Mouse (Mus musculus): ENCODE measurements around the gene Creb3l1. TPM values are rescaled to one million over a fixed set of nuclear protein-coding genes. Genes with fewer than 3 reads are reported as not detected.
A peak's percentile ranks its signal among the peaks of the same experiment; 100 is the strongest.

Gene Creb3l1
- polyA plus RNA-seq, 1 experiment from 2014 or later, result 12.3 TPM

DNA sequence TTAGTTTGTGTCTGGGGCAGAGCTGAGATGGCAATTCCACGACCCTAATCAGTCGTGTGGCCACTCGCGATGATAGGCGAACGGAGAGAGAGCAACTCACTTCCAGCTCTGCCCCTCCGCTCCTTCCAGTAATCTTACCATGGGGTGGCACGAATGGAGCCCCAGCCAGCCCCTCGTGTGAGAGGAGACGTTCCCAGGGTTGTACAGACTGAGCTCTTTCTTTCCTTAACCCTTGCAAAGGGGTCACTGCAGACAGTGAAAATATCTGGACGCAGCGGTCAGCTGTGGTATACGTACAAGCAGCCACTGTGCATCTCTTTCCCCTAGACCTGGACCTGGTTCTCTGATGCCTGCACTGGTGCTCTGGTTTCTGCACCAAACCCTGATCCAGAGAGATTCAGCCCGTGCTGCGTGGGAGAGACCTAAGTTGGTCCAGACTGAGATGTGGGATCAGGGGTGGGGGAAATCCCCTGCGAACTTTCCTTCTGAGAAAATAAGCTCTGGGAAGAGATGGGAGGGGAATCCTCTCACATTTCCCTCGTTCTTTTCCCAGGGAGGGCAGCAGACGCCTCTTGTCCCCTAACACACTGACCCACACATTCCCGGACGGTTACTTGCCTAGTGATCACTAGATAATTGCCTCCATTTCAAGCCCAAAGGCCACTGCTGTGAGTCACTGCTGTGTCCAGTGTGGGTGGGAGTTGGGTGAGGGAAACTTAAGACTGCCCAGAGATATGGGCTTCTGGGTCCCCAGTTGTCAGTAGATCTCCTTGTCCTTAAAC lies 15.5 kb downstream of the Creb3l1 start:
- Histone ChIP-seq H3K4me1 (ENCODE audit: insufficient read depth, low read length) (peaks cover 59% of the 10 kb centered on the region), H3K9ac (replicated peaks; ENCODE audit: low read length) (peak overlapping the region; percentile 75), H3K27ac (ENCODE audit: low read length) (peak overlapping the region; percentile 93), H3K9me3 (ENCODE audit: low read length) (no peaks in the 10 kb centered on the region), H3K36me3 (ENCODE audit: insufficient read depth, low read length) (no peaks in the 10 kb centered on the region), H3K27me3 (ENCODE audit: insufficient read depth, low read length) (no peaks in the 10 kb centered on the region), H3K4me2 (replicated peaks; ENCODE audit: low read depth, low read length) (peak overlapping the region; percentile 82), H3K4me3 (ENCODE audit: low read length) (peak overlapping the region; percentile 57)
- peak; percentile 10; the same call in 1 of the 2 replicates for ATAC-seq (ENCODE audit: low FRiP score, low TSS enrichment)
- WGBS, result under 1% methylated on average over 20 of the region's 20 CpGs

DNA sequence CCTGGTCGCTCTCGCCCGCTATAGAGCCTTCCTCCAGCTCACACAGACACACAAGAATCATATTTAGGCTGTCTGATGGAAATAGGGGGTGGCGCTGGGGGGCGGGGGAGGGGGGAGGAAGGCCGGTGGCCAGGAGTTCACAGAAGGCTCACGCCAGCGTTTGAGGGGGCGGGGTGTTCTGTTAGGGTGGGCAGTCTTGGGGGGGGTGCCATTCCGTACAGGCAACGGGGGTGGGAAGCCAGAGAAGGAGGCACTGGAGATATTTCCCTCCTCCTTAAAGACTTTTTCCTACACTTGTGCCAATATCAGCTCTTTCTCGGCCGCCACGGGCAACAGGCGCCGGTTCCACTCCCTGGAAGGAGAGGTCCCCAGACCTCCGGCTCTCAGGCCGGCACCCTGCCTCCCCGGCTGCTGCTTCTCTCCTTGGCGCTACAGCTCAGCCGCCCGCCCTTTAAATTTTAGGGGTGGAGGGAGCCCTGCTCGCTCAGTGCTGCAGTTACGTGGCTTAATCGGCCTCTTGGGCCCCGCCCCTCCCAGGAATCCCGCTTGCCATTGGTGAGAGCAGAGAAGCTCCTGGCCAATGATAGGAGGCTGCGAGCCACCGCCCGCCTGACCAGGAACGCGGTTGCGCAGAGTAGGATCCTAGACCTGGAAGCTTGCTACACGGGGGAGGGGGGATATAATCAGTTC lies 16.2 kb downstream of the Creb3l1 start:
- no peaks in the 10 kb centered on the region for H3K9me3 ChIP-seq (ENCODE audit: low read length)
- H3K27ac ChIP-seq (ENCODE audit: low read length), result peak overlapping the region; percentile 93
- peaks cover 53% of the 10 kb centered on the region for H3K4me1 ChIP-seq (ENCODE audit: insufficient read depth, low read length)
- WGBS, result under 1% methylated on average over 34 of the region's 34 CpGs
- no peaks in the 10 kb centered on the region for H3K27me3 ChIP-seq (ENCODE audit: insufficient read depth, low read length)
- peak overlapping the region; percentile 75 for H3K9ac ChIP-seq (replicated peaks; ENCODE audit: low read length)
- peak; percentile 95 for ATAC-seq (ENCODE audit: low FRiP score, low TSS enrichment)
- peak overlapping the region; percentile 57 for H3K4me3 ChIP-seq (ENCODE audit: low read length)
- peak overlapping the region; percentile 82 for H3K4me2 ChIP-seq (replicated peaks; ENCODE audit: low read depth, low read length)
- H3K36me3 ChIP-seq (ENCODE audit: insufficient read depth, low read length), result no peaks in the 10 kb centered on the region

DNA sequence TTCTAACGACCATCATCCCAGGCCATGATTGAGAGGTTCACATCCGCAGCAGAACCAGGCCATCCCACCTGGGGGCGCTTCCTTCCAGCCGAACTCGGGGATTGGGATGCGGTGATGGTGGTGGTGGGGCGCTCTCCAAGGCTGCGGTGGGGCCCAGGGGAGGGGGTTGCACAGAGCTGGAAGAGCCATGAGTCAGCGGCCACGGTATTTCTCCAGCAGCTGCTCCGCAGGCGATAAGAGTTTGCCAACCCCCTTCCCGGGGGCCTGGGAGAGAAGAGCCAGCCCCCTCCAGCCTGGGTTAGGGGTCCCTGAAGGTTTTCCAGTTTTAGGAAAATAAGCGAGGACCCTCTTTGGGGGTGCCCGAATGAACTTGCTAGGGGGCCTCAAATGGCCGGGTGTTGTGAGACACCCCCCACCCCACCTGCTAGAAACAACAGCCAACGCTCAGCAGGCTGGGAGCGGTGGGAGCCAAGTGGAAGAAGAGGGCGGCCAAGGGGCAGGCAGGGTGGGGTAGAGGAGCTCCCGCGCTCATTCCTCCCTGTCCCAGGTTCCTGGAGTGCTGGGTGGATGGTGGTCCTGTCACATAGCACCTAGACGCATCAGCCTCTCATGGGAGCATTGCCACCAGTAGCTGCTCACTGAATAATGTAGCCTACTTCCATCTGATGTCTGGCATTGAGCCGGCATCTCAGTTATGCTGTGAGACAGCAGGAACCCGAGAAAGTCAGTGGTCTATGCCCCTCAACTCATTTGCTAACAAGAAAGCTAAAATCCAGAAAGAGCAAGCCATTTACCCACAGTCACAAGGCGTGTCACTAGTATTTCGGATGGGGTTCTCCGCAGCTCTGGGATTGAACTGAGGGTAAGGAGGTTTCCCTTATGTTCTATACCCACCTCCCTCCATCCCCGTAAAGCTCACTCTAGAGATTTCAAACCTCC lies 17.1 kb downstream of the Creb3l1 start:
- H3K9ac ChIP-seq (replicated peaks; ENCODE audit: low read length), result peak overlapping the region; percentile 66
- H3K4me1 ChIP-seq (ENCODE audit: insufficient read depth, low read length), result peaks cover 45% of the 10 kb centered on the region
- H3K4me3 ChIP-seq (ENCODE audit: low read length), result peak overlapping the region; percentile 57
- no peaks in the 10 kb centered on the region for H3K36me3 ChIP-seq (ENCODE audit: insufficient read depth, low read length)
- peak; percentile 21; the same call in 1 of the 2 replicates for ATAC-seq (ENCODE audit: low FRiP score, low TSS enrichment)
- no peaks in the 10 kb centered on the region for H3K27me3 ChIP-seq (ENCODE audit: insufficient read depth, low read length)
- peak overlapping the region; percentile 82 for H3K4me2 ChIP-seq (replicated peaks; ENCODE audit: low read depth, low read length)
- no peaks in the 10 kb centered on the region for H3K9me3 ChIP-seq (ENCODE audit: low read length)
- WGBS, result 1% methylated on average over 28 of the region's 28 CpGs
- peak overlapping the region; percentile 93 for H3K27ac ChIP-seq (ENCODE audit: low read length)

DNA sequence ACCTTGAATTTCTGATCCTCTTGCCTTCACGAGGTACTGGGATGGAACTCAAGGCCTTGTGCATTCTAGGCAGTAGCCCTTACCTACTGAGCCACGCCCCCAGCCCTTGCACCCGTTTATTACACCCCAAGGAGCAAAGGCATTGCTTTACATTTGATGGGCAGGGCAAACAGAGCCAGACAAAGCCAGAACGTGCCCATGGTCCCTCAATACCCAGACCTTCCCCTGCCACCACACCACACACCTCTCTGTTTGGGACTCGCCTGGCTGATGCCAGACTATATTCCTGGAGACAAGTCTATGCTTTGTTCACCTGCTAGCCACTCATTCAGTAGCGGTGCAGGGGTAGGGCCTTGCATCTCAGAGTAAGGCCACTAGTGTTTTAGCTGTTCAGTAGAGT lies 17.8 kb downstream of the Creb3l1 start:
- Histone ChIP-seq H3K4me2 (replicated peaks; ENCODE audit: low read depth, low read length) (peak overlapping the region; percentile 82), H3K36me3 (ENCODE audit: insufficient read depth, low read length) (0 out of 2 replicates have a peak, but pooled peaks cover 1% of the 10 kb centered on the region), H3K9ac (replicated peaks; ENCODE audit: low read length) (peak overlapping the region; percentile 66; the same call in 1 of the 2 replicates), H3K27ac (ENCODE audit: low read length) (peak overlapping the region; percentile 93; the same call in 1 of the 2 replicates), H3K9me3 (ENCODE audit: low read length) (no peaks in the 10 kb centered on the region), H3K27me3 (ENCODE audit: insufficient read depth, low read length) (no peaks in the 10 kb centered on the region), H3K4me3 (ENCODE audit: low read length) (peak overlapping the region; percentile 57; the same call in 1 of the 2 replicates), H3K4me1 (ENCODE audit: insufficient read depth, low read length) (peaks cover 41% of the 10 kb centered on the region)
- 40% methylated on average over 6 of the region's 6 CpGs for WGBS
- no peak for ATAC-seq (ENCODE audit: low FRiP score, low TSS enrichment)

DNA sequence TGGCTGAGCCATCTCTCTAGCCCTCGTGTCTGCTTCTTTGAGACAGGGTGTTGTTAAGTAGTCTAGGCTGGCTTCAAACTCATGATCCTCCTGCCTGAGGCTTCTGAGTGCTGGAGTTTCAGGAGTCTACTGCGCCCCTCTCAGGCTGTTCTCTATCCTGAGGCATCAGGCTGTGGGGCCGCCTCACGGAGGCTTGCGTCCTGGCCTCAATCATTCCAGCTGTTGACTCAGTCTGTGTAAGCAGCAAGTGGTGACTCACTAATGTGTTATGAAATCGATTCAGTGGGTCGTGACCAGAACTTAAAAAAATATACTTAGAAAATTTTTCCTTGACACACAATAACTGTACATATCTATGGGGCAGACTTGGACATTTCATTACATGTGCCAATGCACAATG lies 19.7 kb downstream of the Creb3l1 start:
- Histone ChIP-seq H3K36me3 (ENCODE audit: insufficient read depth, low read length) (0 out of 2 replicates have a peak, but pooled peaks cover 4% of the 10 kb centered on the region), H3K9ac (replicated peaks; ENCODE audit: low read length) (no peak overlapping the region), H3K4me3 (ENCODE audit: low read length) (no peak overlapping the region), H3K9me3 (ENCODE audit: low read length) (no peaks in the 10 kb centered on the region), H3K27me3 (ENCODE audit: insufficient read depth, low read length) (no peaks in the 10 kb centered on the region), H3K4me2 (replicated peaks; ENCODE audit: low read depth, low read length) (no peak overlapping the region), H3K4me1 (ENCODE audit: insufficient read depth, low read length) (peaks cover 36% of the 10 kb centered on the region), H3K27ac (ENCODE audit: low read length) (no peak overlapping the region)
- whole genome bisulfite sequencing, result 59% methylated on average over 7 of the region's 7 CpGs
- ATAC-seq (ENCODE audit: low FRiP score, low TSS enrichment), result no peak

DNA sequence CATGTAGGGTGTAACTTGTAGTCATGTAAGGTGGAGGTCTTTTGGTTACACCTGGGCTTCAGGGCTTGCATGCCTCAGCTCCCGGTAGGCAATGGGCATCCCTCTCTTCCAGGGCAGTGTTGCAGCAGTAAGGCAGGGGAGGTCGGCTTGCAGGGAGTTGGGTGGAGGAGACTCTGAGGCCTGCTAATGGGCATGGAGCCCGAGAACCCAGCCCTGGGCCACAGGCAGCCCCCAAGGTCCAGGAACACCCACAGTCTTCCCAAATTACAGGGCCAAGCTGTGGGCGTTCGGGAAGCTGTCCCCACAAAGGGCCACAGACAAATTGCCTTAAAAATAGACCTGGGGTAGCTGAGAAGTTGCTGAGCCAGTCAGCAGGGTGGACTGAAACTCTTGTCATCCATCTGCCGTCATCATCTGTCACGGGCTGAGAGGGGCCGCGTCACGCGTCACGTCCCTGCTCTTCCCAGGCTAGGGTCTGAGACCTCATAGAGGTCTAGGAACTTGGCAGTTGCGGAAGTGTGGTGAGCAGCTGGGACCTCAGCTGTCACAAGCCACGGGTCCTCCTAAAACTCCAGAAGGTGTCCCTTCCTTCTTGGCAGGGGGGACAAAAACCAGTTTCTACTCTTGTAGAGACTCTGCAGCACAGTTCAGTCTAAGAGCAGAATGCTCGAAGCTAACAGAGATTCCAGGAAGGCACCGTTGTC lies 26.2 kb downstream of the Creb3l1 start:
- Histone ChIP-seq H3K4me2 (replicated peaks; ENCODE audit: low read depth, low read length) (no peak overlapping the region), H3K27me3 (ENCODE audit: insufficient read depth, low read length) (no peaks in the 10 kb centered on the region), H3K4me1 (ENCODE audit: insufficient read depth, low read length) (peaks cover 8% of the 10 kb centered on the region; the same call in 1 of the 2 replicates), H3K36me3 (ENCODE audit: insufficient read depth, low read length) (0 out of 2 replicates have a peak, but pooled peaks cover 4% of the 10 kb centered on the region), H3K27ac (ENCODE audit: low read length) (no peak overlapping the region), H3K9me3 (ENCODE audit: low read length) (no peaks in the 10 kb centered on the region), H3K4me3 (ENCODE audit: low read length) (no peak overlapping the region), H3K9ac (replicated peaks; ENCODE audit: low read length) (no peak overlapping the region)
- no peak for ATAC-seq (ENCODE audit: low FRiP score, low TSS enrichment)
- 81% methylated on average over 16 of the region's 16 CpGs for WGBS

DNA sequence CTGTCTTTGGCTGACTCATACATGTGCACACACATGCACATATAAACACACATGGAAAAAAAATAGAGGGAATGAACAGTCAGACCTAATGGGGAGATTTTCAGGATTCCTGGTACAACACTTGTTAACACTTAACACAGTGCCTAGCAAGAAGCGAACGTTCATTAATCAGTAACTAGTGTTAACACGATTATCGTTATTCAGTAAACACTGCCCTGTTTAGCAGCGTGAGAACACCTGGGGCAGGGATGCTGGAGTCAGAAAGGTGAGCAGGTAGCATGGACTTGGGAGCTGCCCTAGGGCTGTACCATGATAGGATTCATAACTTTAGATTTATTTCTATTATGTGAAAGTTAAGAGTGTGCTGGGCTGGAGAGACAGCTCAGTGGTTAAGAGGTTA lies 28.3 kb downstream of the Creb3l1 start:
- 56% methylated on average over 5 of the region's 5 CpGs for WGBS
- Histone ChIP-seq H3K9ac (replicated peaks; ENCODE audit: low read length) (no peak overlapping the region), H3K4me2 (replicated peaks; ENCODE audit: low read depth, low read length) (no peak overlapping the region), H3K9me3 (ENCODE audit: low read length) (no peaks in the 10 kb centered on the region), H3K4me1 (ENCODE audit: insufficient read depth, low read length) (peaks cover 8% of the 10 kb centered on the region; the same call in 1 of the 2 replicates), H3K36me3 (ENCODE audit: insufficient read depth, low read length) (no peaks in the 10 kb centered on the region; the same call in 1 of the 2 replicates), H3K27me3 (ENCODE audit: insufficient read depth, low read length) (no peaks in the 10 kb centered on the region), H3K27ac (ENCODE audit: low read length) (peak overlapping the region; percentile 69; the same call in 1 of the 2 replicates), H3K4me3 (ENCODE audit: low read length) (no peak overlapping the region)
- peak; percentile 86; the same call in 1 of the 2 replicates for ATAC-seq (ENCODE audit: low FRiP score, low TSS enrichment)

DNA sequence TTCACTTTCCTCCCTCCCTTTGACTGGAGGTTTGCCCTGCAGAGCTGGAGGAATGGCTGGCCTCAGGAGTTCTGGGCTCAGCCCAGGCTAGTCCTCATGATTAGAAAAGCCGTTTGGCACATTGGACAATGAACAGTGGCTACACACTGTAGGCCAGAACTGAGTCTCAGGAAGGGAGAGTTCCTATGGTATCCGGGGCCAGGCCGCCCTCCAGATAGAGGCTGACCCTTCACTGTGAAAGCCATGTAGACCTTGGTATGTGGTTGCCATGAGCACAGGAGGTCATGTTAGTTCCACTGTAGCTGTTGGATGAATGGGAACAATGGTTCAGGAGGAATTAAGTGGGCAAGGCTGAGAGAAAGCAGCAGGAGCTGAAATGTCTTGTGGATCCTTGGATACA lies 30.9 kb downstream of the Creb3l1 start:
- no peak for ATAC-seq (ENCODE audit: low FRiP score, low TSS enrichment)
- H3K9me3 ChIP-seq (ENCODE audit: low read length), result peaks cover 4% of the 10 kb centered on the region; the same call in 1 of the 2 replicates
- H3K4me1 ChIP-seq (ENCODE audit: insufficient read depth, low read length), result peaks cover 8% of the 10 kb centered on the region; the same call in 1 of the 2 replicates
- H3K27me3 ChIP-seq (ENCODE audit: insufficient read depth, low read length), result no peaks in the 10 kb centered on the region
- H3K4me2 ChIP-seq (replicated peaks; ENCODE audit: low read depth, low read length), result no peak overlapping the region
- H3K4me3 ChIP-seq (ENCODE audit: low read length), result no peak overlapping the region
- no peak overlapping the region for H3K27ac ChIP-seq (ENCODE audit: low read length)
- H3K9ac ChIP-seq (replicated peaks; ENCODE audit: low read length), result no peak overlapping the region
- WGBS, result 76% methylated on average over 3 of the region's 3 CpGs
- H3K36me3 ChIP-seq (ENCODE audit: insufficient read depth, low read length), result peaks cover 15% of the 10 kb centered on the region

DNA sequence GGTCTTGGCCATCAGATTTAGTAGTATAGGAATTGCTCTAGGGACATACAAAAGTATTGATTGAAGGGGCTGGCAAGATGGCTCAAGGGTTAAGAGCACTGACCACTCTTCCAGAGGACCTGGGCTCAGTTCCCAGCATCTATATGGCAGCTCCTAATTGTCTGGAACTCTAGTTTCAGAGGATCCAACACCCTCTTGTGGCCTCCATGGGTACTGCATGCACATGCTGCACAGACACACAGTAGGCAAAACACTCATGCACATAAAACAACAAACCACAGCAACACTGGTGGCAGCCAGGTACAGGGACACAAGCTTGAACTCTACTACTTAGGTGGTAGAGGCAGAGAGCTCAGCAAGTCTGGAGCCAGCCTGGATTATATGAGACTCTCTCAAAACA lies 34.6 kb downstream of the Creb3l1 start:
- no peak for ATAC-seq (ENCODE audit: low FRiP score, low TSS enrichment)
- H3K4me3 ChIP-seq (ENCODE audit: low read length), result no peak overlapping the region

More for the DNA sequence above, 34.6 kb downstream of the Creb3l1 start:
- no peak overlapping the region for H3K9ac ChIP-seq (replicated peaks; ENCODE audit: low read length)
- peaks cover 4% of the 10 kb centered on the region; the same call in 1 of the 2 replicates for H3K9me3 ChIP-seq (ENCODE audit: low read length)
- H3K4me2 ChIP-seq (replicated peaks; ENCODE audit: low read depth, low read length), result no peak overlapping the region
- H3K27ac ChIP-seq (ENCODE audit: low read length), result no peak overlapping the region
- peaks cover 15% of the 10 kb centered on the region for H3K36me3 ChIP-seq (ENCODE audit: insufficient read depth, low read length)
- no peaks in the 10 kb centered on the region for H3K27me3 ChIP-seq (ENCODE audit: insufficient read depth, low read length)
- H3K4me1 ChIP-seq (ENCODE audit: insufficient read depth, low read length), result peaks cover 9% of the 10 kb centered on the region
